Mouse (Mus musculus): ENCODE data around the gene Luc7l. TPM values are rescaled to one million over a fixed set of nuclear protein-coding genes. Genes with fewer than 3 reads are reported as not detected.
A peak's percentile ranks its signal among the peaks of the same experiment; 100 is the strongest.

Luc7l gene
- polyA plus RNA-seq, 1 experiment from 2014 or later = 54.2 TPM

DNA sequence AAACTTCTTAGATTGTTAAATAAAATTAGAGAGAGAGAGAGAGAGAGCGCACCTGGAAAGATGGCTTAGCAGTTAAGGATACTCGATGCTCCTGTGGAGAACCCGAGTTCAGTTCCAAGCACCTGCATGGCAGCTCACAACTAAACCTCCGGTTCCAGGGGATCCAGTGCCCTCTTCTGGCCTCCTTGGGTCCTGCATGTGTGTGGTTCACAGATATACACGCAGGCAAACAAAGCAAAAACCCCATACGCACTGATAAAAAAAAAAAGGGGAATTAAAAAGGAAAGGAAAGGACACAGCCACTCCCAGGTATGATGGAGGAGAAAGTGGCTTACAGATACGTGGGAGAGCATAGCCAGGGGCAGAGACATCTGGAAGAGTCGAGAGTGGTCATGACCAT lies 19.8 kb upstream of the Luc7l start:
- no peak overlapping the region for H3K4me2 ChIP-seq
- 70% methylated on average over 8 of the region's 8 CpGs for WGBS
- H3K4me1 ChIP-seq = peaks cover 8% of the 10 kb centered on the region; the same call in 1 of the 2 replicates
- no peak for ATAC-seq (ENCODE audit: extremely low read depth, insufficient number of reproducible peaks, low FRiP score, low TSS enrichment)
- H3K9me3 ChIP-seq = no peaks in the 10 kb centered on the region
- H3K9ac ChIP-seq = no peak overlapping the region
- no peaks in the 10 kb centered on the region for H3K27me3 ChIP-seq (replicated peaks)
- H3K36me3 ChIP-seq = 0 out of 2 replicates have a peak, but pooled peaks cover 4% of the 10 kb centered on the region
- H3K4me3 ChIP-seq = no peak overlapping the region
- H3K27ac ChIP-seq (replicated peaks) = no peak overlapping the region

DNA sequence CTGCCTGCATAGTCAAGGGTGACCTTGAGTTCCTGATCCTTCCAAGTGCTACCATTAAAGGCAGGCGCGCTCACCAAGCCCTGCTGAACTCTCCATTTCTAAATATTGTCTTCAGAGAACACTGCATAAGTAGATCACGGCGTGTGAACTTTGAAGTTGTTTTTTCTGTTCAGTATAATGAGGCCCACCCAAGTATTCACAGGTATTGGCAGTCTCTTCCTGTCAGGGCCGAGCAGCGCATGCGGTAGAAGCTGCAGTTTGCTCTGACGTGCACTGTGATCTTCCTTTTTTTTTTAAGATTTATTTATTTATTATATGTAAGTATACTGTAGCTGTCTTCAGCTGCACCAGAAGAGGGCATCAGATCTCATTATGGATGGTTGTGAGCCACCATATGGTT lies 18.3 kb upstream of the Luc7l start:
- no peak for ATAC-seq (ENCODE audit: extremely low read depth, insufficient number of reproducible peaks, low FRiP score, low TSS enrichment)
- Histone ChIP-seq H3K4me3 (no peak overlapping the region), H3K27me3 (replicated peaks) (no peaks in the 10 kb centered on the region), H3K36me3 (0 out of 2 replicates have a peak, but pooled peaks cover 4% of the 10 kb centered on the region), H3K27ac (replicated peaks) (no peak overlapping the region), H3K4me2 (no peak overlapping the region), H3K9me3 (no peaks in the 10 kb centered on the region), H3K9ac (no peak overlapping the region), H3K4me1 (peaks cover 8% of the 10 kb centered on the region; the same call in 1 of the 2 replicates)
- 81% methylated on average over 8 of the region's 8 CpGs for WGBS

DNA sequence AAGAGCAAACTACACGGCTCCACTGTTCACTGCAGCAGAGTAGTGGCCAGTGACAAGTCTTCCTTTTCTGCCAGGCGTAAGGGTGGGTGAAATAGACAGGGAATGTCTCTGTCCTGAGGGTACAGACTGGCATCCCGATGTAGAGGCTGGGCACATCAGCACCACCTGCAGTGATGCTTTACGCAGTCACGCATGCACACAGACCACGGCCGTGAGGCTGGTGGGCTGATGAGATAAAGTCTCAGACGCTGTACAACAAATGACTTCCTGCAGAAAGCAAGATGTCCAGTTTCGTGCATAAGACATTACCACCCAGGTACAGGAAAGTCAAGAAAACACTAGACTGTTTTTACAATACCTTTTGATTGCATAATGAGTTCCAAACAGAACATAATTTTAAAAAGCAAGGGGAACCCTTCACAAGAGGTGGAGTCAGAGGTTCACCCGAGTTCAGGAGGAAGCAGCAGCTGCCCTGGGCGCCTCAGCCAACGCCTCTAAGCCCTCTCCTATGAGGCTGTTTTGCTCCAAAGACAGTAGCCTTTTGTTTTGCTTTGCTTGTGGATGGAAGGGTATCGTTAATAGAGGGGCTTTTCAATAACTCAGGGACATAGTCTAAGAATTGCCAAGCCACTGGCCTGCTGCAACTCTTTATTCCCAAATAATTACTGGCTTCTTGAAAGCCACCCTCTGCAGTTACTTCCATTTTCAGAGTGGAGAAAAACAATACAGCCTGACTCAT lies 17.4 kb upstream of the Luc7l start:
- Histone ChIP-seq H3K27ac (replicated peaks) (no peak overlapping the region; the same call in 1 of the 2 replicates), H3K4me2 (no peak overlapping the region), H3K36me3 (0 out of 2 replicates have a peak, but pooled peaks cover 4% of the 10 kb centered on the region), H3K9me3 (no peaks in the 10 kb centered on the region), H3K27me3 (replicated peaks) (no peaks in the 10 kb centered on the region), H3K4me3 (no peak overlapping the region), H3K4me1 (peaks cover 14% of the 10 kb centered on the region), H3K9ac (no peak overlapping the region)
- WGBS = 57% methylated on average over 13 of the region's 13 CpGs
- no peak for ATAC-seq (ENCODE audit: extremely low read depth, insufficient number of reproducible peaks, low FRiP score, low TSS enrichment)

DNA sequence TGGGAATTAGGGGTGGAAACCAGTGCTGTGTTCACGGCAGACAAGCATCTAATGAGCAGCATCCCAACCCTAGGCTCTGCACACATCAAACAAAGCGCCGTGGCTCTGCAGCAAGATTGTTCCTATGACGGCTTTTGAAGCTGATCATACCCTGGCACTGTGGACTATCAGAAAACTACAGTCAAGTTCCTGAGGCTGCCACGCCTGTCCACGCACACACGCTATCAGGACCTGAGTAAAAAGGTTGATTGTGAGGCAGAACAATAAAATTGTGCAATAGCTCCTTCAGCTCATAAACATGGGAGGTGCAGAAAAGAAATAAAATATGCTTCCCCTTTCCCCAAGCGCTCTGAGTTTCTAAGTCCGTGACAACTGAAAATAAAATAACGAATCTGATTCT lies 15.0 kb upstream of the Luc7l start:
- Histone ChIP-seq H3K9me3 (no peaks in the 10 kb centered on the region), H3K27ac (replicated peaks) (no peak overlapping the region), H3K4me2 (no peak overlapping the region), H3K36me3 (0 out of 2 replicates have a peak, but pooled peaks cover 3% of the 10 kb centered on the region), H3K4me1 (peaks cover 30% of the 10 kb centered on the region), H3K4me3 (no peak overlapping the region), H3K27me3 (replicated peaks) (no peaks in the 10 kb centered on the region), H3K9ac (no peak overlapping the region)
- ATAC-seq (ENCODE audit: extremely low read depth, insufficient number of reproducible peaks, low FRiP score, low TSS enrichment) = no peak
- WGBS = 77% methylated on average over 10 of the region's 10 CpGs

DNA sequence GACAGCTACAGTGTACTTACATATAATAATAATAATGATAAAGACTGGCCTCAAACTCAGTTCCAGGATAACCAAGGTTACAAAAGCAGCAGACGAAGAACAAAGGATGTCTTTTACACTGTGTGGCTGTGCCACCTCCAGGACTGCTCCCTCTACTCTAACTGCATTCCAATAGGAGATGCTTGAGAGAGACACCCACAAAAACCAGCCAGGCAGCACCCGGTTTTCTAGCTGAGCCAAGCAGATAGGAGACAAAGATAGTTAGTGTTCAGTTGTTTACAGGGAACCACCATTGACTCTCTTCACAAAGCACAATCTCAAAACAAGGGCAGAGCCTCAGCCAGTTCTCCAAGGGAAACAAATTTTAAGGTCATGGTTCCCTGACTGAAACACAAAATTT lies 13.1 kb upstream of the Luc7l start:
- WGBS = 63% methylated on average over 2 of the region's 2 CpGs
- no peaks in the 10 kb centered on the region for H3K36me3 ChIP-seq
- H3K4me1 ChIP-seq = peaks cover 39% of the 10 kb centered on the region
- no peak for ATAC-seq (ENCODE audit: extremely low read depth, insufficient number of reproducible peaks, low FRiP score, low TSS enrichment)
- H3K27me3 ChIP-seq (replicated peaks) = no peaks in the 10 kb centered on the region
- no peak overlapping the region for H3K9ac ChIP-seq
- no peaks in the 10 kb centered on the region for H3K9me3 ChIP-seq
- H3K27ac ChIP-seq (replicated peaks) = no peak overlapping the region
- H3K4me2 ChIP-seq = no peak overlapping the region
- no peak overlapping the region for H3K4me3 ChIP-seq

DNA sequence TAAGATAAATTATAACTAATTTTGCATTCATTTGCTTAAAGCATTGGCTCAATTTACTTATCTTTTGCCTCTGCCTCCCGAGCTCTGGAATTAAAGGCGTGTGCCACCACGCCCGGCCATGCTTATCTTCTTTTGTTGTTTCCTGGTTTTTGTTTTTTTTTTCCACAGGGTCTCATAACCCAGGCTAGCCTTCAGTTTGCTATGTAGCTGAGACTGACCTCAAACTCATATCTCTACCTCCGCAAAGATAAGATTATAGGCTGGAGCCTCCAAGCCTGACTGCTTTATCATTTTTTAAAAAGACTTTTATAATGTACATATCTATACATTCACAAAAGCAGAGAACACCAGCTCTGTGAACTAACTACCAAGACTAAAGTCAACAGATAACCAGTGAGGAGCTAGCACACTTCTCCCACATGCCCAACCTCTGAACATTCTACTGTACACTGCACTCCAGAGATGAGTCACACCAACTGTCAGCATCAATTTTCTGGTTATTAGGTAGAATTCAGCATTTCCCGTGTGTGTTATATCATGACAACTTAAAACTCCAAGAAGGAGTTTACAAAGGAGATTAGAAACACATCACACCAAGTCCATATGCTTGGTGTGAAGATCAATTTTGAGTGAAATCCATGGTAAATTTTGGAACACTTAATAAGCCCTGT lies 12.4 kb upstream of the Luc7l start:
- no peak overlapping the region for H3K4me2 ChIP-seq
- no peak for ATAC-seq (ENCODE audit: extremely low read depth, insufficient number of reproducible peaks, low FRiP score, low TSS enrichment)
- H3K4me1 ChIP-seq = peaks cover 37% of the 10 kb centered on the region
- no peak overlapping the region for H3K9ac ChIP-seq
- 55% methylated on average over 6 of the region's 6 CpGs for WGBS
- H3K27me3 ChIP-seq (replicated peaks) = no peaks in the 10 kb centered on the region
- H3K36me3 ChIP-seq = no peaks in the 10 kb centered on the region
- no peaks in the 10 kb centered on the region for H3K9me3 ChIP-seq
- no peak overlapping the region for H3K4me3 ChIP-seq
- H3K27ac ChIP-seq (replicated peaks) = no peak overlapping the region

DNA sequence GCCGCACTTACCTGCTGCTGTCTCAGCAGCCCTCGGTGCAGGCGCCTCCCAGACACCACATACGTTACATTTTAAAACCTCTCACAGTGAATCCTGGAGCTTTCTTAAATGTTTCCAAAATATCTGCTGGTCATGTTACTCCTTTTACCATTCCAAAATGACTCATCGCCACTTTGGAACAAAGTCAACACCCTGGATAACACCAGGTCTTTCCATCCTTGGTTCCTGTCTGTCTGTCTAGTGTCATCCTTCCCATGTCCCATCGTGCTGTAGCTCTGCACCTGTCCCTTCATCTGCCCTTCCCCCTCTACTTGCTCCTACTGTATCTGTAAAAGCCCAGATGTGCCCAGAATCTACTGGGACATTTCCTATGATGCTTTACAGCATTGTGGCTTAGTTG lies 11.7 kb upstream of the Luc7l start:
- Histone ChIP-seq H3K36me3 (no peaks in the 10 kb centered on the region), H3K9ac (no peak overlapping the region), H3K27me3 (replicated peaks) (no peaks in the 10 kb centered on the region), H3K9me3 (no peaks in the 10 kb centered on the region), H3K4me3 (no peak overlapping the region), H3K4me1 (peaks cover 34% of the 10 kb centered on the region), H3K4me2 (no peak overlapping the region), H3K27ac (replicated peaks) (no peak overlapping the region)
- WGBS = 65% methylated on average over 6 of the region's 6 CpGs
- ATAC-seq (ENCODE audit: extremely low read depth, insufficient number of reproducible peaks, low FRiP score, low TSS enrichment) = no peak

DNA sequence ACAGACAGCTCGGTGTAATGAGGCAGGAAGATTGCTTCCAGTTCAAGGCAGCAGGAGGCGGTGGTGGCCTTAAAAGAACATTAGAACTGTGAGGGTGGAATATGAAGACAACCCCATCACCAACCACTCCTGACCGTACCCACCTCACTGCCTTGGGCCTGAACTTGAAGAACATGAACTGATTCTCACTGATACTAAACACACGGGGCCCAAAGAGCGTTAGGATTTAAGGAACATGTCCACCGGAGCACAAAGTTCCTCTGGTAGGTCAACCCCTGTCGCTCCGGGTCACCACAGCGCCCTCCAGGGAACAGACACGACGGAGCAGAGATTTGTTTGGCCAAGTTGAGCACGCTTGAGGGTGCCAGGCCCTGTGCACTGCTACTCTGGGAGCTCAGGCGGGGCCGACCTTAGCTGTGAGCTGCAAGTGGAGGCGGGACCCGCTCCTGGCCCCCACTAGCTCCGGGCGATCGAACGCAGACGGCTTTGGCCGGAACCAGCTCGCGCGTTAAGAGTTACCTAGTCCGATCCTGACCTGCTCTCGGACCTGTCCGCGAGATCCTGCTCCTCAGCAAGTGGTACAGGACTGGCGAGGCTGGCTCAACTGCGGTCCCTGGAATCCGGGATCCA lies 9.1 kb upstream of the Luc7l start:
- H3K4me3 ChIP-seq = peak overlapping the region; percentile 64
- H3K27me3 ChIP-seq (replicated peaks) = peaks cover 8% of the 10 kb centered on the region; the same call in 1 of the 2 replicates
- ATAC-seq (ENCODE audit: extremely low read depth, insufficient number of reproducible peaks, low FRiP score, low TSS enrichment) = peak; percentile 53
- H3K27ac ChIP-seq (replicated peaks) = peak overlapping the region; percentile 87
- peaks cover 31% of the 10 kb centered on the region for H3K4me1 ChIP-seq
- whole genome bisulfite sequencing = 1% methylated on average over 32 of the region's 32 CpGs
- H3K9me3 ChIP-seq = no peaks in the 10 kb centered on the region
- peak overlapping the region; percentile 89 for H3K4me2 ChIP-seq
- H3K9ac ChIP-seq = peak overlapping the region; percentile 87
- H3K36me3 ChIP-seq = no peaks in the 10 kb centered on the region

DNA sequence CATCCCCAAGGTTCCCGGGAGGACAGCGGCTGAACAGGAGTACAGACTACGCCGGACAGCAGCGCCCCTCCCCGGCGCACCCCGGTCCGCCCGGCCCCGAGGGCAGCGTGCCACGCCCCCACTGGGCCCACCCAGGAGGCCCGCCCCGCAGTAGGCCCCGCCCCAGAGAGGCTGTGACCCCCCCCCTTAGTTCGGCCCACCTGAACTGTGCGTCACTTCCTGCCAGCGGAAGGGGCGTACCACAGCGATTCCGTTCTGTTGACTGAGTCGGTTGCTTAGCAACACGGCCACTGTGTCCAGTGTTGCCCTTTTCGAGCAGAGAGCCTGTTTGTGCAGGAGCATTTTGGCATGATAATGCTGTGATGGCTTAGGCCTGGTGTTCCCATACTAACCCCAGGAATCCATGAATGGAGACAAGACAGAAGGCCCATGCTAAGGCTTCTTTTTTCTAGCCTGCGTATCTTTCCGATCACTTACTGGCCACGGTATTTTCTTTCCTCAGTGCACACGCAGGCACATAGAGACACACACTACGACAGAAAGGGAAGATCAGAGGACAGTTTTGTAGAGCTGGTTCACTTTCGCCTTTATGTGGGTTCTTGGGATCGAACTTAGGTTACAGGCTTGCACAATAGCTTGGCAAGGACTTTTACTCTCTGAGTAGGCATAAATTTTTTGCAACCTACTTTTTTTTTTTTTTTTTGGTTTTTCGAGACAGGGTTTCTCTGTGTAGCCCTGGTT lies 8.4 kb upstream of the Luc7l start, which contains the start of gene Fam234a:
Fam234a (minus strand) TSS at position 142 of the 741 bp plus-strand sequence.
- no peaks in the 10 kb centered on the region for H3K9me3 ChIP-seq
- peak within 1 kb of the TSS; percentile 87 for H3K9ac ChIP-seq
- ATAC-seq (ENCODE audit: extremely low read depth, insufficient number of reproducible peaks, low FRiP score, low TSS enrichment) = peak; percentile 96
- H3K4me1 ChIP-seq = peaks cover 31% of the 10 kb centered on the region
- 7% methylated on average over 33 of the region's 33 CpGs for WGBS
- peak within 1 kb of the TSS; percentile 89 for H3K4me2 ChIP-seq
- H3K27ac ChIP-seq (replicated peaks) = peak within 1 kb of the TSS; percentile 87
- peaks cover 8% of the 10 kb centered on the region; the same call in 1 of the 2 replicates for H3K27me3 ChIP-seq (replicated peaks)
- peak within 1 kb of the TSS; percentile 64 for H3K4me3 ChIP-seq
- H3K36me3 ChIP-seq = no peaks in the 10 kb centered on the region

DNA sequence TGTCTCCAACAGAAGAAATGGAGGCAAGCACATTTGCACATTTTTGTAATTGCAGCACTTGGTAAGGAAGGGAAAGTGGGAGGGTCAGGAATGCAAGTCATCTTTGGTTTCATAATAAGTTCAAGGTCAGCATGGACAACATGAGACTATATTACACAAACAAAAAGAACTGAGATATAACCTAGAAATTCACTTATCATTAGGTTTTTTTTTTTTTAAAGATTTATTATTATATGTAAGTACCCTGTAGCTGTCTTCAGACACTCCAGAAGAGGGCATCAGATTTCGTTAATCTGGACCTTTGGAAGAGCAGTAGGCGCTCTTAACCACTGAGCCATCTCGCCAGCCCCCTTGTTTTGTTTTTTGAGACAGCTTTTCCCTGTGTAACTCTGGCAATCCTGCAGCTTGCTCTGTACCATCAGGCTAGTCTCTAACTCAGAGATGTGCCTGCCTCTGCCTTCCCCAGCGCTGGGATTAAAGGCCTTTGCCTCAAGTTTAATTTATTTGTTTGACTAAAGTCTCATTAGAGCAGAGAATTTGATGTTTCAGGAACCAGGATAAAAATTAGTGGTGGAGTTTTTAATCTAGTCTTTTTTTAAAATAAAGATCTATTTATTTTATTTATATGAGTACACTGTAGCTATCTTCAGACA lies 684 bp upstream of the Luc7l start:
- peak overlapping the region; percentile 71 for H3K4me3 ChIP-seq
- H3K27ac ChIP-seq (replicated peaks) = peak overlapping the region; percentile 96
- 49% methylated on average over 4 of the region's 4 CpGs for WGBS
- H3K27me3 ChIP-seq (replicated peaks) = peaks cover 8% of the 10 kb centered on the region; the same call in 1 of the 2 replicates
- peaks cover 18% of the 10 kb centered on the region for H3K36me3 ChIP-seq
- H3K9ac ChIP-seq = peak overlapping the region; percentile 93; the same call in 1 of the 2 replicates
- peak overlapping the region; percentile 91 for H3K4me2 ChIP-seq
- no peak for ATAC-seq (ENCODE audit: extremely low read depth, insufficient number of reproducible peaks, low FRiP score, low TSS enrichment)
- H3K4me1 ChIP-seq = peaks cover 19% of the 10 kb centered on the region
- H3K9me3 ChIP-seq = no peaks in the 10 kb centered on the region
